Mouse (Mus musculus) gastrocnemius, postnatal 25 days (tissue): Measurements from ENCODE around the gene Nid2. TPM values are rescaled to one million over a fixed set of nuclear protein-coding genes. Genes with fewer than 3 reads are reported as not detected.

Experiments used
- DNase-seq: peaks from one replicate; pipeline ENCODE4 v3.0.0; 2022
- long read RNA-seq, 2 experiments: library from polyadenylated mRNA; stranded (forward); transcript quantifications; one replicate each; pipeline ENCODE4 v2.0.0; 2021
- total RNA-seq, 2 experiments: library from RNA; stranded (reverse); gene quantifications; 1 replicate in 1 of 2; 2 replicates in 1 of 2; pipeline ENCODE4 v1.2.3; 2021

The Nid2 gene
- 10 to 100 TPM; 13.5 to 14.9 TPM for total RNA-seq
- long read RNA-seq, experiment 1, partial matches to known transcripts = 2 of 2 reads
- long read RNA-seq, experiment 1, other reads (novel, unspliced or antisense) = 0 of 2 reads
- long read RNA-seq, experiment 2, full-length matches to known transcripts = 4 of 11 reads
- long read RNA-seq, experiment 2, partial matches to known transcripts = 2 of 11 reads
- long read RNA-seq, experiment 2, other reads (novel, unspliced or antisense) = 5 of 11 reads

DNA sequence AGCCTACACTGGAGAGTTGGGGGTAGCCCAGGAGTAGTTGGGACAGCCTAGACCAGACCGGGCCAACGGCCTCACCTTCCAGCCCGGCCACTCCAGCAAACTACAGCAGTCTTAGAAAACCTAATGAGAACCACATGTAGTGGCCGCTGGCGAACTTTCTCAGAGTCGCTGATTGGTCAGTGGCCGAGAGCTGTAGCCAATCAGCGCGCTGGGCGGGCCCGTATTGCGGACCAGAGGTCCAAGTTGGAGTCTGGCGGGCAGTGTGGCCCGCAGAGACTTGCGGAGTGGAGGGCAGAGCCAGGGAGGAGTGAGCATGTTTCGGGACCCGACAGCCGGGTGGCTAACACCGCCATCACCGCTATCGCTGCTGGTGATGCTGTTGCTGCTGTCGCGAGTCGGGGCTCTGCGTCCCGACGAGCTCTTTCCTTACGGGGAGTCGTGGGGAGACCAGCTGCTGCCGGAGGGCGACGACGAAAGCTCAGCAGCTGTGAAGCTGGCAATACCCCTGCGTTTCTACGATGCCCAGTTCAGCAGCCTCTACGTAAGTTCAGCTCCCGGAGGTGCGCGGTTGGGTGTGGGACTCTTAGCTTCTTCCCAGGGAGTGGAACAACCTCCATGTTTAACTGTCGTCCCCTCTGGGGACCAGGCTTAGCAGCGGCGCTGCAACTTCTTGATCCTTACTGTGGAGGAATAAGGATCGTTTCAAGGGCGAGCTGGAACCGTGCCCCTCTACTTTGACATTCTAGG, at the start of gene Nid2:
TSS of gene Nid2 (plus strand) at position 241 of the 747 bp plus-strand sequence.
- peak; percentile 93 for DNase-seq

GRCm38 (mm10) chr14:19701546-19701945, 49.5 kb upstream of the Nid2 start:
- no peak for DNase-seq

DNA sequence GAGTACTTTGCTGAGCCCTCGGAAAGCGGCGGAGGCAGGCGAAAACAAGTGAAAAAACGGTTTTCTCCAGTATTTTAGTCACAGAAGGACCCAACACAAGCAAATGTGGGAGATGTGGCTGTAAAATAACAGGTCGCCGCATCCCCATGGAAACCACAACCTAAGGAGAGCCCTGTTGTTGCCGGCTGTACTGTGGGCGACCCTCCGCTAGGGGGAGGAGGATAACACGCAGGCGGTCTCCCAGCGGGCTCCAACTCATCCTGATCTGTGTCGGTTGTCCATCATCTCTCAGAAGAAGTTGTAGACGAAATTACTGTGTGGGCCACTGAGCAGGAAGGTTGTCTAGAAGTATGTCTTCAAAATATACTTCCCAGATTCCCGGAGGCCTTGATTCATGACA, 45.4 kb upstream of the Nid2 start:
- DNase-seq = peak; percentile 64

DNA sequence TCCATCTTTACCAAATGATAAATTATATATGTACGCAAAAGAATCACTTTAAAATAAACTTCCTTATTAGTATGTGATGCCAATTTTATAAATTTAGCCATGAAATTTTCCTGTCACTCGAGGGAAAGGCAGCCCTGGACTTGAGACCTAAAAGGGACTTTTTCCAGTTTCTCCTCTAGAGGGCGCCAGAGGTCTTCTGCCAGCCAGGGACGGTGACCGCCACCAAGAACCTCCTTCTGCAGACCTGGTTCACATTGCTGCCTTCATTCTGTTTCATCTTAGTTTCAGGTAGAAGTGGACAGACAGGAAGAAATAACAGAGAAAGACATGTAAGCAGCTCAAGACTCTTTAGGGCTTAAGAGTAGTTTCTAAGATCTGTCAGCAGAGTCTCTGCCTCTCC, 44.6 kb upstream of the Nid2 start:
- peak; percentile 42 for DNase-seq

GRCm38 (mm10) chr14:19706997-19707396, 44.1 kb upstream of the Nid2 start:
- DNase-seq = no peak

GRCm38 (mm10) chr14:19707721-19708507, 43.2 kb upstream of the Nid2 start:
- DNase-seq = no peak

DNA sequence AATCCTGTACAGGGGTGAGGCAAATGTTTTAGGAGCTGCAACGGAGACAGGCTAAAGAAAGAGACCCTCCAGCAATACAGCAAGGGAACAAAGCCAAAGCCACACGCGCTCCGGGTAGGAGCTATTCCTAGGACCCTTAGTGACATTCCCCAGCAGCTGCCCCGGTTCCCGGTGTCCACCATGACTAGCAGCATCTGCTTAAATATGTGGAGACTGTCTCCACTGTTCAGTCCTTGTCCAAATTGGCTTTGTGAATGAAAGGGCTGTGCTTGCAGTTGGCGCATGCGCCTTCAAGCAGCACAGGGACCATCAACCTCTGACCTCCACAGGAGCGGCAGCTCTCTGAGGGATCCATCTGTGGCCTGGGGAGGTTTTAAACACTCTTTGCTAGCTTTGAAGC, 41.9 kb upstream of the Nid2 start:
- no peak for DNase-seq

- no peak for DNase-seq
These were observed 39.3 kb upstream of the Nid2 start for GRCm38 (mm10) chr14:19711771-19712170.

DNA sequence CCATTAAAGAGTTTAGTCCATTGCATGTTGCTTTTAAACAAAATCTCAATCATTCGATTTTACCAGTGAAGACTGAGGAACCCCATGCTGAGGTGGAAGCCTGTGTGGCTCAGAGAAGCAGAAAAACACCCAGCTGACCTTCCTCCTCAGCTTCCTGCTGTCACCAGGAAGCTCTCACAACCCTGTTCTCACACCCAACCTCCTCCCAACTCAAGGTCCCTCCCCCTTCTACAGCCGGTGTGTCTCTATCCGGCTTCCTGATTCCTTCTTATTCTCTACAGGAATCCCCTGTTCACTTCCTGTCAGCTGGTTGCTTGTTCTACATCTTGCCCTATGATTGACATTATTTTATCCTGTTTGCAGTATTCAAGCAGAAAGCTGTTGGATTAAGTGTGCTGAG, 38.0 kb upstream of the Nid2 start:
- DNase-seq = no peak

DNA sequence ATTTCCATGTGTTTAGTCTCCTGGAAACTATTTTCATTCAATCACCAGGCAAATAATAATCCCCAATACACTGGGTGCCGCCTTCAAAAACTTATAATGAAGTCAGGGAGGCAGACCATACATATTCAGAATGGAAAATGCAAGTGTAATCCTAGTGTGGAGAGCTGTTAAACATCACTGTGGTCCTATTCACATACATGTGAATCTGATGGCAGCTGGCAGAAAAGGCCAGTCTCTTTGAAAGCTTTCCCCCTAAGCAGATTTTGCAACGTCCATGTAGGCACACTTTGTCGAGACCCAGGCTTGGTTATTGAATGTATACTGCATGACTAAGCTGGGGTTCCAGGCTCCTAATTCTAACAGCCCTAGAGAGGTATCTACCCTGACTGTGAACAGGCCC, 32.0 kb upstream of the Nid2 start:
- DNase-seq = no peak

GRCm38 (mm10) chr14:19720044-19720611, 30.9 kb upstream of the Nid2 start:
- no peak for DNase-seq

GRCm38 (mm10) chr14:19728278-19728677, 22.8 kb upstream of the Nid2 start:
- no peak for DNase-seq

GRCm38 (mm10) chr14:19728737-19729136, 22.3 kb upstream of the Nid2 start:
- DNase-seq = no peak

- DNase-seq = no peak
These were observed 19.0 kb upstream of the Nid2 start for GRCm38 (mm10) chr14:19732097-19732496.

- DNase-seq = peak; percentile 36
These were observed 17.4 kb upstream of the Nid2 start for GRCm38 (mm10) chr14:19733490-19734282.

- no peak for DNase-seq
These were observed 15.8 kb upstream of the Nid2 start for GRCm38 (mm10) chr14:19735303-19735702.

GRCm38 (mm10) chr14:19737568-19737967, 13.5 kb upstream of the Nid2 start:
- DNase-seq = no peak

DNA sequence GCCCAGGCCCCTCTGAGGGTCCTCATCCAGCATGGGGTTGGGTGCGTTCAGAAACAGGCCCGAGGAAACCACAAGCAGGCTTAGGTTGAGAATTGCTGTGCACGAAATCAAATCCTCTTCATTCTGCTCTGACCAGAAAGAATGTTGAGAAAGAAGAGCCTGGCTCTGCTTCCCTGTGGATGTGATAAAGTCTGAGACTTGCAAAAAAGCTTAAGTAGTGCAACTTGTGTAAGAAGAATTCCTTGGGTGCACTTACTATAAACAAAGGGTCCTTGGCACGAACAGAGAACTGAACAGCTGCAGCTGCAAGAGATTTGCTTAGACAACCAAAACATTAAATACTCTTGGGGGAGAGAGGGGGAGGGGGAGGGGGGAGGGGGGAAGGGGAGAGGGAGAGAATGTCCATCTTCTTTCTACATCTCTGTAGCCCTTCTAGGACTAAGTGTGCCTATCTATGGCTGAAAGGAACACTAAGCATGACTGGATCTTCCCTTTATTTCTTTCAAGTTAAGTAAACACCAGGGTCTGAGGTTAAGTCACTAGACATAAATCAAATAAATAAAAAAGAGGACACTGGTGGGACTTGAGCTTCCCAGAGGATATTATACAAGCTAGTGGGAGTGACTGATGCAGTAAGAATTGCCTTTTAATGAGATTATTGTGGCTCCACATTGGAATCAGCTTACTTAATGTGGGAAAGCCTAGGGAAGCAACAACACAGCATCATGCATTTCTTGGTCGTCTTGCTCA, 12.8 kb upstream of the Nid2 start:
- peak; percentile 36 for DNase-seq

DNA sequence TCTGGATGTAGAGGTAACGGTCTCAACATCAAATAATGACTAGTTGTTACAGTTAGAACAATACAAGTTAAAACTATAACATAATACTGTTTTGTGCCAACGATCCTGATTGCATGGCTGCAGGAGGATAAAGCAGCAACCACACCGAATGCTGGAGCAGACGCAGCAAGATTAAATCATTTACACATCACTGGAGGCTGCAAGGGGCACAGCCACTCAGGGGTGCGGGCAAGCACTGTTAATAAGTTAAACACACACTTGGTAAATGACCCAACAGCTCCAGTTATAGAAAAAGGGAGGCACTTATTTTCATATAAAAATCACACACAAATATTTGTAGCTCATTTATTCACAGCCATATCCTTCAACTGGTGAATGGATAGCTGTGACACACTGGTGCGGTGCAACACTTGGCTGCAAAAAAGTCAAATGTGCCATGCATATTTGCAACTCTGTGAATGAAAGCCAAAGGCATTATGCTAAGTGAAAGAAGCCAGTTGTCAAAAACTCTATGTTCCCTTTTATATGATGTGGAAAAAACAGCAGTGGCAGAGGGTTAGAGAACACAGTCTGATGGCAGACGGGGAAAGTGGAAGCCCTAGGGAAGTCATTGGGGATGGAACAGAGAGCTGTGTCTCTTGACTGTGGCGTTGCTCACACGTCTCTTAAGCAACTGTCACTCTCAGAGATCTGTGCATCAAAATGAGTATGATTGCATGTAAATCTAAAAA, 11.5 kb upstream of the Nid2 start:
- no peak for DNase-seq

DNA sequence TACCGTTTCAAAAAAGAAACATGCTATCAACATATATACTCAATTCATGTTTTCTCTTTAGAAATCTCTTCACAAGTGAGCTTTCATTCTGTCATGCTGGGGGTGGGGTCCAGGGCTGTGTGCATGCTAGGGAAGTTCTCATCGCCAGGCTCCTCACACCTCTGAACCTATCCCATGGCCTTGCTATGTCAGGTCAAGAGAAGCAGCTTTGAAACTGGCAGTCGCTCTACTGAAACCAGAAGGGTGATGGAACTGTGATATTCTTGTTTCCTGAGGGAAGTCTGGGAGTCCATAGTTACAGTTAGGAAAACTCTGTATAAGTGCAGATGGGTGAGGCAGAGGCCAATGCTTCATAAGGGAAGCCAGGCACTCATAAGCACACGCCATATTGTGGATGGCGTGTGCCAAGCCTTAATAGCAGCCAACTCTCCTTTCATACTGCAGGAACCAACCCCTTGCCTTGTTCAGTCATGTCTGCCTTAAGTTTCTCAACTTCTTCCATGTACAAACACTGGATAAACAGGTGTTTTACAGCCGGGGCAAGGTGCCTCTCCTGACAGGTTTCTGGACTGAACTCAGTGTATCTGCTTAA, 10.8 kb upstream of the Nid2 start:
- DNase-seq = no peak
